Mouse (Mus musculus) hindbrain, embryonic 16.5 days (tissue): ENCODE measurements around the gene Adcy3. TPM values are rescaled to one million over a fixed set of nuclear protein-coding genes. Genes with fewer than 3 reads are reported as not detected.

Experiments
- ATAC-seq: fragments of 200-750 bp; cut with Nextera tagmentation; 2 replicates; pipeline ENCODE4 v1.8.0; 2017; ENCODE audit warnings: moderate TSS enrichment, moderate library complexity
- H3K27ac ChIP-seq: fragments of 300-500 bp; sonication (generic); 2 replicates; pipeline ENCODE4 v1.5.1; 2014; ENCODE audit warnings: low read depth, mild to moderate bottlenecking, control low read depth, low read length, moderate library complexity
- H3K27me3 ChIP-seq: fragments of 300-500 bp; sonication (generic); replicated peaks from 2 replicates; pipeline ENCODE4 v1.6.1; 2014; ENCODE audit warnings: low read length; ENCODE audit not compliant: control insufficient read depth, insufficient read depth
- H3K36me3 ChIP-seq: fragments of 300-500 bp; sonication (generic); 2 replicates; pipeline ENCODE4 v1.6.1; 2014; ENCODE audit warnings: mild to moderate bottlenecking, low read length, moderate library complexity, mixed read lengths; ENCODE audit not compliant: control insufficient read depth, insufficient read depth
- H3K4me1 ChIP-seq: fragments of 300-500 bp; sonication (generic); 2 replicates; pipeline ENCODE4 v1.6.1; 2014; ENCODE audit warnings: low read depth, low read length; ENCODE audit not compliant: control insufficient read depth, insufficient read depth
- H3K4me2 ChIP-seq: fragments of 300-500 bp; sonication (generic); 2 replicates; pipeline ENCODE4 v1.6.1; 2014; ENCODE audit warnings: mild to moderate bottlenecking, low read length, control low read depth, moderate library complexity
- H3K4me3 ChIP-seq: fragments of 300-500 bp; sonication (generic); 2 replicates; pipeline ENCODE4 v1.5.1; 2014; ENCODE audit warnings: mild to moderate bottlenecking, low read length, control low read depth, moderate library complexity
- H3K9ac ChIP-seq: fragments of 300-500 bp; sonication (generic); 2 replicates; pipeline ENCODE4 v1.6.1; 2014; ENCODE audit warnings: low read depth, mild to moderate bottlenecking, control low read depth, low read length, moderate library complexity
- H3K9me3 ChIP-seq: fragments of 300-500 bp; sonication (generic); 2 replicates; pipeline ENCODE4 v1.6.1; 2014; ENCODE audit warnings: mild to moderate bottlenecking, low read length, moderate library complexity; ENCODE audit not compliant: control insufficient read depth
- WGBS: fragments of 180-500 bp; shearing (Covaris S2); extraction: QIAGEN DNeasy Blood & Tissue Kit; methylation state at CpG from one replicate; pipeline ENCODE4 v1.1.7; 2014; 5-methylcytosine and 5-hydroxymethylcytosine counted together
- polyA plus RNA-seq: library from polyadenylated mRNA; unstranded; fragments of >200 nt; fragmentation: Nextera tagmentation; extraction: Ambion mirVana; gene quantifications from 2 replicates; pipeline ENCODE4 v1.2.1, GENCODE M21; 2015

Gene Adcy3
- polyA plus RNA-seq, 1 experiment from 2014 or later, result 15.7 TPM

GRCm38 (mm10) chr12:4193025-4193740, 60.3 kb downstream of the Adcy3 start:
- Histone ChIP-seq H3K4me2 (no peak overlapping the region), H3K27me3 (no peaks in the 10 kb centered on the region), H3K4me1 (peaks cover 4% of the 10 kb centered on the region; the same call in 1 of the 2 replicates), H3K36me3 (peaks cover 6% of the 10 kb centered on the region; the same call in 1 of the 2 replicates), H3K9me3 (no peaks in the 10 kb centered on the region), H3K9ac (no peak overlapping the region), H3K27ac (no peak overlapping the region), H3K4me3 (no peak overlapping the region)
- WGBS, result 60% methylated on average over 10 of the region's 10 CpGs
- no peak for ATAC-seq

- Histone ChIP-seq H3K27ac (no peak overlapping the region), H3K4me3 (no peak overlapping the region), H3K36me3 (peaks cover 10% of the 10 kb centered on the region), H3K4me2 (no peak overlapping the region), H3K9me3 (no peaks in the 10 kb centered on the region), H3K9ac (no peak overlapping the region), H3K27me3 (no peaks in the 10 kb centered on the region), H3K4me1 (no peaks in the 10 kb centered on the region)
- 90% methylated on average over 14 of the region's 14 CpGs for WGBS
- ATAC-seq, result no peak
Measured at GRCm38 (mm10) chr12:4194643-4195042, 61.7 kb downstream of the Adcy3 start.

GRCm38 (mm10) chr12:4198702-4199101, 65.8 kb downstream of the Adcy3 start:
- peaks cover 13% of the 10 kb centered on the region for H3K36me3 ChIP-seq
- no peak overlapping the region for H3K9ac ChIP-seq
- no peak overlapping the region for H3K4me2 ChIP-seq
- no peak for ATAC-seq
- H3K27ac ChIP-seq, result no peak overlapping the region
- no peaks in the 10 kb centered on the region for H3K9me3 ChIP-seq
- 95% methylated on average over 4 of the region's 4 CpGs for WGBS
- H3K4me1 ChIP-seq, result no peaks in the 10 kb centered on the region
- no peak overlapping the region for H3K4me3 ChIP-seq
- no peaks in the 10 kb centered on the region for H3K27me3 ChIP-seq

GRCm38 (mm10) chr12:4199271-4199670, 66.4 kb downstream of the Adcy3 start:
- Histone ChIP-seq H3K4me3 (no peak overlapping the region), H3K27me3 (no peaks in the 10 kb centered on the region), H3K9ac (no peak overlapping the region), H3K4me2 (no peak overlapping the region), H3K4me1 (no peaks in the 10 kb centered on the region), H3K36me3 (peaks cover 13% of the 10 kb centered on the region), H3K27ac (no peak overlapping the region), H3K9me3 (no peaks in the 10 kb centered on the region)
- 94% methylated on average over 11 of the region's 11 CpGs for WGBS
- ATAC-seq, result no peak

- Histone ChIP-seq H3K9me3 (no peaks in the 10 kb centered on the region), H3K36me3 (peaks cover 23% of the 10 kb centered on the region), H3K9ac (no peak overlapping the region), H3K4me3 (no peak overlapping the region), H3K4me2 (no peak overlapping the region), H3K27me3 (no peaks in the 10 kb centered on the region), H3K4me1 (no peaks in the 10 kb centered on the region), H3K27ac (no peak overlapping the region)
- WGBS, result 79% methylated on average over 13 of the region's 13 CpGs
- no peak for ATAC-seq
Measured at GRCm38 (mm10) chr12:4201454-4202200, 68.7 kb downstream of the Adcy3 start.

- Histone ChIP-seq H3K27me3 (no peaks in the 10 kb centered on the region), H3K4me1 (no peaks in the 10 kb centered on the region), H3K4me2 (no peak overlapping the region), H3K9me3 (no peaks in the 10 kb centered on the region), H3K27ac (no peak overlapping the region), H3K36me3 (peaks cover 21% of the 10 kb centered on the region), H3K9ac (no peak overlapping the region), H3K4me3 (no peak overlapping the region)
- no peak for ATAC-seq
- 90% methylated on average over 4 of the region's 4 CpGs for WGBS
Measured at GRCm38 (mm10) chr12:4202206-4202605, 69.3 kb downstream of the Adcy3 start.

GRCm38 (mm10) chr12:4206106-4206505, 73.2 kb downstream of the Adcy3 start:
- ATAC-seq, result no peak
- Histone ChIP-seq H3K4me1 (no peaks in the 10 kb centered on the region), H3K27ac (no peak overlapping the region), H3K36me3 (peaks cover 16% of the 10 kb centered on the region), H3K9me3 (no peaks in the 10 kb centered on the region), H3K4me3 (no peak overlapping the region), H3K9ac (no peak overlapping the region), H3K27me3 (no peaks in the 10 kb centered on the region), H3K4me2 (no peak overlapping the region)
- 97% methylated on average over 11 of the region's 11 CpGs for WGBS

- WGBS, result 77% methylated on average over 15 of the region's 15 CpGs
- no peaks in the 10 kb centered on the region for H3K27me3 ChIP-seq
- H3K9ac ChIP-seq, result no peak overlapping the region
- no peak for ATAC-seq
- H3K4me3 ChIP-seq, result no peak overlapping the region
- H3K4me1 ChIP-seq, result no peaks in the 10 kb centered on the region
- H3K27ac ChIP-seq, result no peak overlapping the region
- H3K4me2 ChIP-seq, result no peak overlapping the region
- H3K9me3 ChIP-seq, result no peaks in the 10 kb centered on the region
- H3K36me3 ChIP-seq, result peaks cover 27% of the 10 kb centered on the region
Measured at GRCm38 (mm10) chr12:4208405-4209133, 75.7 kb downstream of the Adcy3 start.

GRCm38 (mm10) chr12:4209196-4209595, 76.3 kb downstream of the Adcy3 start:
- Histone ChIP-seq H3K4me2 (no peak overlapping the region), H3K27me3 (no peaks in the 10 kb centered on the region), H3K4me1 (no peaks in the 10 kb centered on the region), H3K36me3 (peaks cover 31% of the 10 kb centered on the region), H3K27ac (no peak overlapping the region), H3K4me3 (no peak overlapping the region), H3K9ac (no peak overlapping the region), H3K9me3 (no peaks in the 10 kb centered on the region)
- 98% methylated on average over 9 of the region's 9 CpGs for WGBS
- ATAC-seq, result no peak
